Mouse (Mus musculus): ENCODE results near the gene Itgam.
"Not testable (repeated sequence)": the region's sequence is repeated elsewhere in the genome, so short reads cannot be mapped to it uniquely, and the experiment has no call there.

- TF ChIP-seq POLR2AphosphoS5 (IDR thresholded peaks at IDR 0.05; ENCODE audit: insufficient replicate concordance, low read depth, low read length); CTCF (IDR thresholded peaks at IDR 0.05; ENCODE audit: low read depth, low read length); GATA1 (IDR thresholded peaks at IDR 0.05; ENCODE audit: borderline replicate concordance, low read length): not testable (repeated sequence)
Measured at GRCm38 (mm10) chr7:128016134-128016533, 46.3 kb upstream of the Itgam start.

Measured in G1E (cell line).